8 mouse cellular contexts compared by ENCODE assay signal in the genomic region with DNA sequence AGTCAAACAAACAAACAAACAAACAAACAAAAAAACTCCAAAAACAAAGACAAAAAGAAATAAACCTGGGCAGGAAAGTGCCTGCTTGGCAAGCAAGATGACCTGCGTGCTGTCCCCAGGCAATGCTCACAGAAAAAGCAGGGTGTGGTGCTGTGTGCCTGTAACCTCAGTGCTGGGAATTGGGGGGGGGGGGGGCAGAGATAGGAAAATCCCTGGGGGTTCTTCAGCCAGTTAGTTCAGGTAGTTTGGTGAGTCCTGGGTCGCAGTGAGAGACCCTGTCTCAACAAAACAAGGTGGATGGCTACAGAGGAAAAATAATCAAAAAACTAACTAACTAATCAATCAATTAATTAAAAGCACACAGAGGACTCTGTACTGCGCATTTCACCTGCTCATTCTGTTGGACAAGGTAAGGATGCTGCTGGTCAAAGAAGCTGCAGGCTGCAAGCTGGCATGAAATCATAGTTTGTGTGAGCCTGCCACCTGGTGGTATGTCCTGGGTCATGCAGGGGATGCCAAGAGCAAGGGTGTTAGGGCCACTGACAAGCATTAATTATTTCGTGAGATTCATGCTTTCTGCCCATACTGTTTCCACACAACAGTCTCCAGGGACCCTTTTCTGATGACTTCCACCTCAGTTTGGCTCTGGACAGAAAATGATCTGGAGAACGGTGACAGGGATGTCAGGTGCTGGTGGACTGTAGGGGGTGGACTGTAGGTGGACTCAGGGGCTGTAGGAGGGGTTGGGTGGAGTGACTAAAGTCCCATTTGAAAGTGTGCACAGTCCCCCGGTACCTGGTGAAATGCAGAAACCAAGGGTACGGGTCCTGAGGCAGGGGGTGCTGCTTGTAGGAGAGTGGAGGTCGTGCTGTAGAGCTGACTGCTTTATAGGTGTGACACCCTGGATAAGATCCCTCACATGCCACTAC. TPM values are rescaled to one million over a fixed set of nuclear protein-coding genes. Genes with fewer than 3 reads are reported as not detected.
DNase-seq lines count a peak whose midpoint lies in the region; ATAC-seq and TF ChIP-seq lines count a peak whose summit lies in the region.

No protein-coding gene starts in this region.

- H3K36me3 ChIP-seq in heart, adult 2 months (ENCODE audit: control insufficient read depth, insufficient read depth, low read length): no peaks in the 10 kb centered on the region
- no peaks in the 10 kb centered on the region for H3K36me3 ChIP-seq in heart, embryonic 11.5 days (ENCODE audit: control insufficient read depth, insufficient read depth, low read length)
- H3K36me3 ChIP-seq in limb, embryonic 11.5 days (ENCODE audit: control insufficient read depth, insufficient read depth, low read length): no peaks in the 10 kb centered on the region

- no peak overlapping the region for H3K4me3 ChIP-seq in heart, adult 2 months
- H3K4me3 ChIP-seq in heart, embryonic 11.5 days (ENCODE audit: low read depth, low read length): no peak overlapping the region
- no peak overlapping the region for H3K4me3 ChIP-seq in limb, embryonic 11.5 days (ENCODE audit: low read depth, low read length)

- no peak overlapping the region for H3K9ac ChIP-seq in heart, adult 2 months (ENCODE audit: low read depth, low read length)
- H3K9ac ChIP-seq in heart, embryonic 11.5 days (ENCODE audit: low read depth, low read length): no peak overlapping the region
- H3K9ac ChIP-seq in limb, embryonic 11.5 days (ENCODE audit: low read length): no peak overlapping the region

- peak; percentile 94 for TF ChIP-seq CTCF in heart, adult 2 months (IDR thresholded peaks at IDR 0.05)

- H3K4me1 ChIP-seq in heart, adult 2 months (ENCODE audit: control insufficient read depth, insufficient read depth, low read length): no peaks in the 10 kb centered on the region
- no peaks in the 10 kb centered on the region for H3K4me1 ChIP-seq in heart, embryonic 11.5 days (ENCODE audit: control insufficient read depth, insufficient read depth, low read length)
- no peaks in the 10 kb centered on the region for H3K4me1 ChIP-seq in limb, embryonic 11.5 days (ENCODE audit: control insufficient read depth, insufficient read depth, low read length)

- peak; percentile 91 for TF ChIP-seq EP300 in heart, adult 2 months (IDR thresholded peaks at IDR 0.05; ENCODE audit: insufficient read depth, low read depth, low read length)

- intact Hi-C loops in heart, adult 2 months (cut with DNase I): loop anchor here (1.0 to 2.0 kb wide), 3 partner anchors 144 to 418 kb away; no protein-coding TSS in a partner anchor
- intact Hi-C loops in gastrocnemius, postnatal 14 days (cut with DNase I; ENCODE audit: low total_unique reads): loop anchor here (1.0 kb wide), 1 partner anchor 144 kb away; no protein-coding TSS in a partner anchor

- H3K4me2 ChIP-seq in heart, embryonic 11.5 days: no peak overlapping the region
- no peak overlapping the region for H3K4me2 ChIP-seq in limb, embryonic 11.5 days (ENCODE audit: low read depth, severe bottlenecking)

- H3K79me2 ChIP-seq in heart, adult 2 months (replicated peaks; ENCODE audit: control insufficient read depth, insufficient read depth, low read length): no peaks in the 10 kb centered on the region

- H3K27ac ChIP-seq in heart, adult 2 months: no peak overlapping the region
- H3K27ac ChIP-seq in heart, embryonic 11.5 days (ENCODE audit: low read depth, low read length): no peak overlapping the region
- H3K27ac ChIP-seq in limb, embryonic 11.5 days (replicated peaks; ENCODE audit: low read depth, low read length): no peak overlapping the region

- DNase-seq in heart, adult 2 months: peak; percentile 60 to 85
- DNase-seq in embryo, embryonic 10 days (ENCODE audit: low spot score): peak; percentile 87
- DNase-seq in gastrocnemius, postnatal 14 days: peak; percentile 65
- DNase-seq in kidney, adult 8-10 months: peak; percentile 64 to 88
- DNase-seq in limb, embryonic 11.5 days (ENCODE audit: low spot score): peak; percentile 90
- DNase-seq in spleen, postnatal 14 days (ENCODE audit: low spot score in 2 of 2): peak; percentile 51 to 78

- TF ChIP-seq POLR2A in heart, adult 2 months (IDR thresholded peaks at IDR 0.05; ENCODE audit: insufficient read depth, low read depth, low read length): no peak

- WGBS in heart, adult 2 months: 52% methylated on average over 8 of the region's 8 CpGs
- WGBS in heart, embryonic 11.5 days (ENCODE audit: insufficient replicate concordance): 57% methylated on average over 8 of the region's 8 CpGs
- 59% methylated on average over 8 of the region's 8 CpGs for WGBS in limb, embryonic 11.5 days

- ATAC-seq in heart, embryonic 11.5 days (replicated peaks; ENCODE audit: insufficient number of reproducible peaks, low FRiP score, low TSS enrichment): no peak
- no peak for ATAC-seq in limb, embryonic 11.5 days (ENCODE audit: insufficient number of reproducible peaks, low FRiP score, low TSS enrichment, low read depth)
- ATAC-seq in monocyte, adult 5-6 weeks (replicated peaks; ENCODE audit: insufficient number of reproducible peaks, low FRiP score, low TSS enrichment, poor library complexity, severe bottlenecking): 0 out of 2 replicates have a peak, but pooled peaks have one; percentile 64

- H3K9me3 ChIP-seq in heart, embryonic 11.5 days (replicated peaks; ENCODE audit: control insufficient read depth, low read length): no peaks in the 10 kb centered on the region
- no peaks in the 10 kb centered on the region for H3K9me3 ChIP-seq in limb, embryonic 11.5 days (ENCODE audit: control insufficient read depth, low read length)

- H3K27me3 ChIP-seq in heart, adult 2 months (ENCODE audit: control insufficient read depth, insufficient read depth, low read length): no peaks in the 10 kb centered on the region
- no peaks in the 10 kb centered on the region; the same call in 1 of the 2 replicates for H3K27me3 ChIP-seq in heart, embryonic 11.5 days (ENCODE audit: control insufficient read depth, insufficient read depth, low read length)
- no peaks in the 10 kb centered on the region for H3K27me3 ChIP-seq in limb, embryonic 11.5 days (ENCODE audit: control insufficient read depth, insufficient read depth, low read length)

RNA-seq across cellular contexts. Expression of gene Kcnk16, which starts 10.6 kb away (rescaled TPM):
- not detected for total RNA-seq in heart, adult 2 months (2021)
- polyA plus RNA-seq in heart, adult 2 months (2012; rRNA removed): not detected in 2 replicates
- not detected in 2 replicates for polyA plus RNA-seq in heart, embryonic 11.5 days (2014; fragmentation: Nextera tagmentation; extraction: Ambion mirVana)
- total RNA-seq in gastrocnemius, postnatal 14 days (2021): not detected
- polyA plus RNA-seq in limb, embryonic 11.5 days (2014; fragmentation: Nextera tagmentation; extraction: Ambion mirVana): not detected in 2 replicates
- total RNA-seq in monocyte, adult 5-6 weeks (2017): not detected in 3 replicates

RNA-seq across cellular contexts. Expression of gene Nudt13, which starts 36.0 kb away (rescaled TPM):
- total RNA-seq in heart, adult 2 months (2021): 10 to 100 TPM; 35.7 to 37.7 TPM
- 27.4 and 34.1 TPM in 2 replicates for polyA plus RNA-seq in heart, adult 2 months (2012; rRNA removed)
- 9.0 and 9.8 TPM in 2 replicates for polyA plus RNA-seq in heart, embryonic 11.5 days (2014; fragmentation: Nextera tagmentation; extraction: Ambion mirVana)
- total RNA-seq in gastrocnemius, postnatal 14 days (2021): 10 to 100 TPM; 20.5 to 27.9 TPM
- 9.9 and 13.8 TPM in 2 replicates for polyA plus RNA-seq in limb, embryonic 11.5 days (2014; fragmentation: Nextera tagmentation; extraction: Ambion mirVana)
- 14.6 to 42.4 TPM (median 23.3 TPM) in 3 replicates for total RNA-seq in monocyte, adult 5-6 weeks (2017)
